Mouse (Mus musculus) CD4-positive, CD25-positive, alpha-beta regulatory T cell, adult 4 months (primary cell): Measurements from ENCODE around the gene Uprt. TPM values are rescaled to one million over a fixed set of nuclear protein-coding genes. Genes with fewer than 3 reads are reported as not detected.
A peak's percentile ranks its signal among the peaks of the same experiment; 100 is the strongest.

Experiments
- ATAC-seq: one replicate; pipeline ENCODE4 v1.8.0; 2017
- polyA plus RNA-seq, 2 experiments: library from polyadenylated mRNA; unstranded; fragments of 100-300 nt; shearing (Covaris generic); gene quantifications; one replicate each; pipeline ENCODE4 v1.2.1; 2017

Uprt gene
- 1 to 10 TPM; 1.7 to 2.9 TPM for polyA plus RNA-seq

DNA sequence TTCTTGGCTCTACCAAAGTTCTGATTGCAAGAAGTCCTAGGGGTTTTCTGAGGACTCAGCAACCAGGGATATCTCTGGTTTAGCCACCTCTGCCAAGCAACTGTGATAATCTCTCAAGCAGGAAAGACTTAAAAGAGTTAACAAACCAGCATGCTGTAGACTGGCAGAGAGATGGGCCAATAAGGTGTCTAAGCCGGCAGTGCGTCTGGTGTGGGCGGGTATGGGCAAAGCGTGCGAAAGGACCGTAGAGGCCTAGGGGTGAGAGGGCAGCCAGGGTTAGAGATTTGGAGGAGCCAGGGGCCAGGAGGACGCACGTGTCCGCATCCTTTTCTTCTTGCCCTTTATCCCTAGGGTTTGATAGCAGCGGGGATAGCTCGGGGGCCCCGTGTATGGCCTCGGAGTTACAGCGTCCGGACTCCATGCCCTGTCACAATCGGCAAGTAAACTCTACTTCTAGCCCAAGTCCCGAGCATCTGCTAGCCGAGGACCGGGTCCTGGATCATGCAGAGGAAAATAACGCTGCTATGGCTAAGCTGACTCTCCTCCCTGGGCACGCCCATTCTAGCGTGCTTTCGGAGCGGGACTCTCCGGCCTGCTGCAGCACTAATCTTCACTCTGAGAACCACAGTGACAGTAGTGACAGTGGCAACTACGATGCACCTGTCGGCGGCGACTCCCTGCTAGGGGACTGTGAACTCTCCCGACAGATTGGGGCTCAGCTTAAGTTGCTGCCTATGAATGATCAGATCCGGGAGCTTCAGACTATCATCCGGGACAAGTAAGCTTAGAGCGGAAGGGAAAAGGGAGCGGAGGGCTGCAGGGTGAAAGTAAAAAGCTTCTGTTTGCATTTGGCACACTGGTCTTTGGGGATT is at the start of gene Uprt:
Uprt (plus strand) TSS at position 247 of the 872 bp plus-strand sequence.
- peak; percentile 96 for ATAC-seq

DNA sequence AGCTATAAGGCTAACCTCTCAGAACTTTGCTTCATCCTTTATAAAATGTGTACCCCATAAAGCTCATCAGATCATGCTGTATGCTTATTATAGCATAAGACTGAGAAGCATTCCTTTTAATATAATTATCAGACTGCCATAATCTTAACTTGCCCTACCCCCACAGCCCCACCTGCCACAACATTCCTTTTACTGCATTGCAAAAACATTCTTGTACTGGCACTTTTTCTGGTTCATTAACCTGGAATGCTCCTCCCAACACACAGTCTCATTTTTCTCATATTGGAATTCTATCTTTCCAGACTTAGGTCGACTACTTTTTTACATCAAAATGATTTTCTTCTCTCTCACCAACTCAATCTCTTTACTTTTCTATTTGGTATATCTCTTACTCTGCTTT is 49.2 kb upstream of the Uprt start:
- ATAC-seq = no peak

- no peak for ATAC-seq
Measured at GRCm38 (mm10) chrX:104452433-104452832, 30.2 kb upstream of the Uprt start.

GRCm38 (mm10) chrX:104461755-104462154 is 20.9 kb upstream of the Uprt start:
- no peak for ATAC-seq

DNA sequence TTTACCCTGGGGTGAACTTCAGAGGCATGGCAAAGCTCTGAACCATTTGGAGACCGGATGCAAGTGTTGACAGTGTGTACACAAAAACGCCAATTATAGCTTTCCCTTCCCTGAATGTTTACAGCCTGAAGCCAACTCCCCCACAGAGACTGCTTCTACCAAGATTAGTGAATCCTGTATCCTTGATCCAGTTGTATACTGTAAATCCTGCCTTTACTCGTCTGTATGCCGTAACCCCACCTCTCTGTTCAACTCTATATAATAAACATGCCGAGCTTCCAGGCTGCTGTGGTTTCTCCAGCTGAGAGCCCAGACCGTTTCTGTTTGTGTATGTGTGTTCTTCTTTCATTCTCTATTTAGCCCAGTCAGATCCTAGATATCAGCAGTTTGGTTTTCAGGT is 18.2 kb upstream of the Uprt start:
- no peak for ATAC-seq

DNA sequence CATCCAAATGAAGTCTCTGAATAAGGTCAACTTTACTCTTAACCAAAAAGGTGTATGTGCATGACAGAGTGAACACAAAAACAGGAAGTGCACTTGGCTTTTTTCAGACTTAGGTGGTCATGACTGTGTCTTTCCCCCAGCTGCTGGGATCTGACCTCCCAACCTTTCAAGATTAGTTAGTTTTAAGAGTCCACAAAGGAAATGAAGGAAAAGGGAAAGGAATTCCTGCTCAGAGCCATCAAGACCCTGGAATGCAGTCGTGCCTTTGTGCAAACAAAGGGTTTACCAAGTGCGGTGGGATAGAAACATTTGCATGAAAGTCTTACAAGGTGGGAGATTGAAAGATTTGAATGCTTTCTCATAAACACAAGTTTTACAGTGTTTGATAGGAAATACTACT is 4.6 kb upstream of the Uprt start:
- ATAC-seq = no peak

GRCm38 (mm10) chrX:104483444-104483808 is 808 bp downstream of the Uprt start:
- ATAC-seq = peak; percentile 26

- ATAC-seq = no peak
Measured at GRCm38 (mm10) chrX:104485596-104485995, 3.0 kb downstream of the Uprt start.

- ATAC-seq = peak; percentile 52
Measured at GRCm38 (mm10) chrX:104488036-104488435, 5.4 kb downstream of the Uprt start.

- no peak for ATAC-seq
Measured at GRCm38 (mm10) chrX:104488870-104489467, 6.4 kb downstream of the Uprt start.

DNA sequence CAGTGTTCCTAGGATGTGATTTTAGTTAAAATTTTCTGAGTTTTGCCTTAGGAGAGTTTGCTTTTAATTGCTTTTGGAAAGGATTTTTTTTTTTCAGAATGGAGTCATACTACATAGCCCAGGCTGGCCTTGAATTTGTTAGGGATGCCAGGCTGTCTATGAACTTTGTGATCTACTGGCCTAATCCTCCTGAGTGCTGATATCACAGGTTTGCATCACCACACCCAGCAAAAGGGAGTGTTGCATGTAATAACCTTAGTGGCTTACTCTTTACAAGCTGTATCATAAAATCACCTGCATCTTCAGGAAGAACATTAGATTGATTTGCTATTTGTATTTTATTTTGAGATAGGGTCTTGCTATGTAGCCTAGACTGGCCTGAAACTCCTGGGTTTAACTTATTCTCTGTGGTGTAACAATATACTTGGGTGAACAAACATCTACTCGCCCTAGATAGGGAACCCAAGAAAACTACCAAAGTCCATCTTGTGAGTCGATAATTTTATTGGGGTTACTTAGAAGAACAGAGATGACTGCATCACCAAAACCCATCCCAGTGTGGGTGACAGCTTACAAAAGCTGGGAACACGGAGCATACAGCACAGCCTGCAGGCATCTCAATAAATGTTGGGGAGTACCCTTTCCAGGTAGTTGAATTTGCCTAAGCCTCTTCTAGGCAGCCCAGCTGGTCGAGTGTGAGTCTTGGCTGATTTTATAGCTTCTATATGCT is 7.2 kb downstream of the Uprt start:
- no peak for ATAC-seq

GRCm38 (mm10) chrX:104501765-104502164 is 19.1 kb downstream of the Uprt start:
- no peak for ATAC-seq

- ATAC-seq = no peak
Measured at GRCm38 (mm10) chrX:104542635-104543034, 60.0 kb downstream of the Uprt start.

GRCm38 (mm10) chrX:104543919-104544595 is 61.4 kb downstream of the Uprt start:
- no peak for ATAC-seq

GRCm38 (mm10) chrX:104545283-104545682 is 62.7 kb downstream of the Uprt start:
- ATAC-seq = no peak

Other genes starting within 250 kb of the Uprt start
- gene Abcb7, start 69.0 kb upstream of the Uprt start, polyA plus RNA-seq = 10 to 100 TPM; 21.9 to 22.1 TPM
- gene Zdhhc15, start 188.2 kb downstream of the Uprt start, polyA plus RNA-seq = 1 to 10 TPM; 7.2 to 7.5 TPM